Mouse (Mus musculus): ENCODE measurements around the gene Cckbr. TPM values are rescaled to one million over a fixed set of nuclear protein-coding genes. Genes with fewer than 3 reads are reported as not detected.

Cckbr gene
- 1 to 10 TPM; 6.2 to 6.5 TPM for total RNA-seq (2021)
- long read RNA-seq, experiment 1, transcript Cckbr-201 (5 exons, 2,573 nt): major isoform, 7 of 8 reads
- long read RNA-seq, experiment 1, partial matches to known transcripts: 1 of 8 reads
- long read RNA-seq, experiment 1, other reads (novel, unspliced or antisense): 0 of 8 reads
- long read RNA-seq, experiment 2, transcript Cckbr-201 (5 exons, 2,573 nt): major isoform, 5 of 7 reads
- long read RNA-seq, experiment 2, partial matches to known transcripts: 1 of 7 reads
- long read RNA-seq, experiment 2, other reads (novel, unspliced or antisense): 1 of 7 reads

- peak within 1 kb of the TSS; percentile 61 for H3K27ac ChIP-seq
- H3K4me3 ChIP-seq: peak within 1 kb of the TSS; percentile 54
- 0 out of 2 replicates have a peak, but pooled peaks have one; percentile 4 for TF ChIP-seq CTCF (conservative IDR thresholded peaks at IDR 0.05)
- no peak for DNase-seq (ENCODE audit: low spot score in 2 of 2)
Measured at GRCm38 (mm10) chr7:105425424-105426043, at the start of gene Cckbr. Cckbr (plus strand) TSS chr7:105425731.

- TF ChIP-seq CTCF (conservative IDR thresholded peaks at IDR 0.05): no peak
- H3K27ac ChIP-seq: no peak overlapping the region
- no peak for DNase-seq (ENCODE audit: low spot score in 2 of 2)
- no peak overlapping the region for H3K4me3 ChIP-seq
Measured at GRCm38 (mm10) chr7:105380329-105380728, 45.2 kb upstream of the Cckbr start.

GRCm38 (mm10) chr7:105387696-105388095 is 37.8 kb upstream of the Cckbr start:
- no peak for DNase-seq (ENCODE audit: low spot score in 2 of 2)
- no peak for TF ChIP-seq CTCF (conservative IDR thresholded peaks at IDR 0.05)
- Histone ChIP-seq H3K27ac (no peak overlapping the region), H3K4me3 (no peak overlapping the region)

- Histone ChIP-seq H3K27ac (no peak overlapping the region), H3K4me3 (no peak overlapping the region)
- DNase-seq (ENCODE audit: low spot score in 2 of 2): no peak
- no peak for TF ChIP-seq CTCF (conservative IDR thresholded peaks at IDR 0.05)
Measured at GRCm38 (mm10) chr7:105390236-105390635, 35.3 kb upstream of the Cckbr start.

GRCm38 (mm10) chr7:105394606-105395005 is 30.9 kb upstream of the Cckbr start:
- H3K27ac ChIP-seq: no peak overlapping the region
- TF ChIP-seq CTCF (conservative IDR thresholded peaks at IDR 0.05): no peak
- H3K4me3 ChIP-seq: no peak overlapping the region
- DNase-seq (ENCODE audit: low spot score in 2 of 2): no peak

- no peak overlapping the region for H3K27ac ChIP-seq
- DNase-seq (ENCODE audit: low spot score in 2 of 2): no peak
- H3K4me3 ChIP-seq: no peak overlapping the region
- TF ChIP-seq CTCF (conservative IDR thresholded peaks at IDR 0.05): no peak
Measured at GRCm38 (mm10) chr7:105395131-105395820, 30.3 kb upstream of the Cckbr start.

GRCm38 (mm10) chr7:105396126-105396525 is 29.4 kb upstream of the Cckbr start:
- no peak for TF ChIP-seq CTCF (conservative IDR thresholded peaks at IDR 0.05)
- Histone ChIP-seq H3K27ac (no peak overlapping the region), H3K4me3 (no peak overlapping the region)
- DNase-seq (ENCODE audit: low spot score in 2 of 2): no peak

- TF ChIP-seq CTCF (conservative IDR thresholded peaks at IDR 0.05): no peak
- DNase-seq (ENCODE audit: low spot score in 2 of 2): peak in 1 of 2 experiments; percentile 14
- H3K4me3 ChIP-seq: peak overlapping the region; percentile 96
- H3K27ac ChIP-seq: peak overlapping the region; percentile 93
Measured at GRCm38 (mm10) chr7:105399058-105399934, 26.2 kb upstream of the Cckbr start.

GRCm38 (mm10) chr7:105399935-105400624 is 25.5 kb upstream of the Cckbr start, which contains the start of gene Fam160a2:
Fam160a2 (minus strand) TSS chr7:105400054.
- Histone ChIP-seq H3K27ac (peak within 1 kb of the TSS; percentile 93), H3K4me3 (peak within 1 kb of the TSS; percentile 96)
- no peak for TF ChIP-seq CTCF (conservative IDR thresholded peaks at IDR 0.05)
- peak; percentile 100 for DNase-seq (ENCODE audit: low spot score in 2 of 2)

GRCm38 (mm10) chr7:105404268-105404667 is 21.3 kb upstream of the Cckbr start, which contains the start of gene Cnga4:
Cnga4 (plus strand) TSS chr7:105404568.
- no peak for TF ChIP-seq CTCF (conservative IDR thresholded peaks at IDR 0.05)
- no peak within 1 kb of the TSS for H3K4me3 ChIP-seq
- no peak for DNase-seq (ENCODE audit: low spot score in 2 of 2)
- H3K27ac ChIP-seq: no peak within 1 kb of the TSS

- no peak for TF ChIP-seq CTCF (conservative IDR thresholded peaks at IDR 0.05)
- H3K4me3 ChIP-seq: no peak overlapping the region
- DNase-seq (ENCODE audit: low spot score in 2 of 2): no peak
Measured at GRCm38 (mm10) chr7:105406322-105406721, 19.2 kb upstream of the Cckbr start.

More at GRCm38 (mm10) chr7:105406322-105406721, 19.2 kb upstream of the Cckbr start:
- H3K27ac ChIP-seq: no peak overlapping the region

Data from layer of hippocampus, adult 2 months (tissue).